Mouse (Mus musculus) myocyte (in vitro differentiated cells): ENCODE results near the gene Kcnq1. TPM values are rescaled to one million over a fixed set of nuclear protein-coding genes. Genes with fewer than 3 reads are reported as not detected.

ENCODE experiments used
- H3K27me3 ChIP-seq: one replicate; pipeline ENCODE4 v1.6.1; 2011; ENCODE audit not compliant: control insufficient read depth, insufficient read depth, insufficient read length
- H3K36me3 ChIP-seq: one replicate; pipeline ENCODE4 v1.6.1; 2011; ENCODE audit not compliant: control insufficient read depth, insufficient read depth
- H3K4me2 ChIP-seq: one replicate; pipeline ENCODE4 v1.6.1; 2011; ENCODE audit warnings: low read depth, control low read depth
- H3K4me3 ChIP-seq: one replicate; pipeline ENCODE4 v1.5.1; 2011; ENCODE audit warnings: mild to moderate bottlenecking, control low read depth, moderate library complexity
- H3K79me2 ChIP-seq: one replicate; pipeline ENCODE4 v1.6.1; 2011; ENCODE audit not compliant: control insufficient read depth, insufficient read depth
- H3ac ChIP-seq: one replicate; pipeline ENCODE4 v1.6.1; 2011; ENCODE audit not compliant: control insufficient read depth, insufficient read length
- CEBPB ChIP-seq: IDR thresholded peaks from 2 replicates; pipeline ENCODE4 v1.6.1; 2011; ENCODE audit warnings: mild to moderate bottlenecking, moderate library complexity; ENCODE audit not compliant: poor library complexity, insufficient read depth, severe bottlenecking
- E2F4 ChIP-seq: IDR thresholded peaks from one replicate; pipeline ENCODE4 v1.6.1; 2011; ENCODE audit warnings: mild to moderate bottlenecking, control low read depth, moderate library complexity; ENCODE audit not compliant: insufficient read depth
- MAX ChIP-seq: IDR thresholded peaks from one replicate; pipeline ENCODE4 v1.6.1; 2011; ENCODE audit warnings: low read depth, mild to moderate bottlenecking, control low read depth
- MYOD1 ChIP-seq, 3 experiments: IDR thresholded peaks; one replicate each; pipeline ENCODE4 v1.6.1; 2011; ENCODE audit warnings: control low read depth in 2 of 3, low read depth in 2 of 3, mild to moderate bottlenecking in 2 of 3, moderate library complexity in 1 of 3; ENCODE audit not compliant: insufficient read length in 2 of 3, control insufficient read depth in 1 of 3
- MYOG ChIP-seq, 3 experiments: IDR thresholded peaks; one replicate each; pipeline ENCODE4 v1.6.1; 2011; ENCODE audit warnings: control low read depth in 2 of 3, low read depth in 2 of 3, mild to moderate bottlenecking in 2 of 3; ENCODE audit not compliant: insufficient read length in 2 of 3, control insufficient read depth in 1 of 3, insufficient read depth in 1 of 3
- POLR2A ChIP-seq: IDR thresholded peaks from one replicate; pipeline ENCODE4 v1.6.1; 2011; ENCODE audit warnings: low read depth, mild to moderate bottlenecking, control low read depth, moderate library complexity; ENCODE audit not compliant: insufficient read length
- POLR2AphosphoS2 ChIP-seq: IDR thresholded peaks from one replicate; pipeline ENCODE4 v1.6.1; 2011; ENCODE audit warnings: low read depth, control low read depth; ENCODE audit not compliant: insufficient read length
- REST ChIP-seq: IDR thresholded peaks from one replicate; pipeline ENCODE4 v1.6.1; 2011; ENCODE audit warnings: mild to moderate bottlenecking, control low read depth, moderate library complexity; ENCODE audit not compliant: insufficient read depth, insufficient read length
- SRF ChIP-seq: IDR thresholded peaks from one replicate; pipeline ENCODE4 v1.6.1; 2011; ENCODE audit warnings: low read depth; ENCODE audit not compliant: control insufficient read depth, insufficient read length
- TCF12 ChIP-seq: IDR thresholded peaks from one replicate; pipeline ENCODE4 v1.6.1; 2011; ENCODE audit warnings: mild to moderate bottlenecking, control low read depth; ENCODE audit not compliant: poor library complexity, insufficient read depth, severe bottlenecking
- TCF3 ChIP-seq: IDR thresholded peaks from one replicate; pipeline ENCODE4 v1.6.1; 2011; ENCODE audit warnings: low read depth, control low read depth; ENCODE audit not compliant: insufficient read length
- USF1 ChIP-seq: IDR thresholded peaks from one replicate; pipeline ENCODE4 v1.6.1; 2011; ENCODE audit warnings: low read depth, mild to moderate bottlenecking, control low read depth, moderate library complexity
- polyA plus RNA-seq: library from polyadenylated mRNA; unstranded; fragments of >200 nt; fragmentation: generic; extraction: Trizol; gene quantifications from one replicate; pipeline ENCODE4 v1.2.1, GENCODE M21; 2012; ENCODE audit warnings: missing spikeins

The Kcnq1 gene
- polyA plus RNA-seq, 1 experiment, result 0.12 TPM

DNA sequence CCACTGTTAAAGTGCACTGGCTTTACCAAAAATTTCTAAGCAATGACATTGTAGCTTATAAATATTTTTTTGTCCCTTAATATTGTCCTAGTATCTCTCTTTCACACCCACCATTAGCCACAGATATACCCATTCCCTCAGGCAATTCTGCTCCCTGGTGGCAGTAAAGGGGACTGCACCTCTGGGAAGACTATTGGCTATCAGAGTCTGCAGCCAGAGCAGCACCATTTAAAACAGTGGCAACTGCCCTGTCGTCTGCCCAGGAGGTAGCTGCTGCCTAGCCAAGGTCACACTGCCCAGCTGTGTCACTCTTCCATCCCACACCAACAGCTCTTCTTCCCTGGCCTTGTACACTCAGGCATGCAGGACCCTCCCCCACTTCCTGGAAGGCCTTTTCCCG lies 19.8 kb upstream of the Kcnq1 start:
- Histone ChIP-seq H3K4me2 (no peak overlapping the region), H3K79me2 (no peaks in the 10 kb centered on the region), H3ac (no peak overlapping the region), H3K36me3 (no peaks in the 10 kb centered on the region), H3K27me3 (peaks cover 10% of the 10 kb centered on the region), H3K4me3 (no peak overlapping the region)
- TF ChIP-seq POLR2AphosphoS2 (no peak), MYOG (IDR thresholded peaks at IDR 0.05; ENCODE audit: control insufficient read depth in 1 of 3, insufficient read depth in 1 of 3, insufficient read length in 2 of 3, low read depth in 2 of 3) (no peak)

DNA sequence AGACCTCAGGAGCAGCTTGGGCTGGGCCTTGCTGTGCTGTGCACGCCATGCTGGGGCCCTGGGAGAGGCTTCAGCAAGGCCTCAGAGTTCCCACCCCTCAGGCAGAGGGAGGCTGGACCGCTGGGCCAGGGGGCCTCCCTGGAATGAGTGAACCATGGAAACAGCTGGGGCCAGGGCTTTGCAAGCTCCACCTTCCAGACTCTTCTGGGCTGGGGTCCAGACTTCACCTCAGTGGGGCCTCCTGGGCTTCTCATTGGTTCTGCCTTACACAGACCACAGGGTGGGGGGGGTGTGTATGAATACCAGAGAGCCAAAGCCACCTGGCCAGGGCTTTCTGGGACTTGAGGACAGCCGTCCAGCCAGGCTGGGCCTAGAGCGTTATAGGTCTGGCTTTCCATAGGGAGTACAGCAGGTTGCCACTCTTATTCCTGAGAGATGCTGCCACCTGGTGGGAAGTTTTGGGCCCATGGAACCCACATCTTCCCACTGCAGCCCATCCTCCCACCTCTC lies 19.0 kb upstream of the Kcnq1 start:
- no peak overlapping the region for H3K4me3 ChIP-seq
- H3K27me3 ChIP-seq, result peaks cover 16% of the 10 kb centered on the region
- no peak overlapping the region for H3ac ChIP-seq
- no peaks in the 10 kb centered on the region for H3K79me2 ChIP-seq
- no peak overlapping the region for H3K4me2 ChIP-seq
- no peaks in the 10 kb centered on the region for H3K36me3 ChIP-seq
- no peak for TF ChIP-seq E2F4
- no peak for TF ChIP-seq MYOG (IDR thresholded peaks at IDR 0.05; ENCODE audit: control insufficient read depth in 1 of 3, insufficient read depth in 1 of 3, insufficient read length in 2 of 3, low read depth in 2 of 3)
- TF ChIP-seq MAX, result no peak
- TF ChIP-seq POLR2AphosphoS2, result no peak
- TF ChIP-seq TCF12, result no peak
- no peak for TF ChIP-seq TCF3
- no peak for TF ChIP-seq REST

GRCm38 (mm10) chr7:143093847-143094246 lies 12.3 kb upstream of the Kcnq1 start:
- Histone ChIP-seq H3K4me3 (no peak overlapping the region), H3K36me3 (no peaks in the 10 kb centered on the region), H3K4me2 (no peak overlapping the region), H3K79me2 (no peaks in the 10 kb centered on the region), H3ac (no peak overlapping the region), H3K27me3 (peaks cover 21% of the 10 kb centered on the region)
- no peak for TF ChIP-seq REST
- no peak for TF ChIP-seq MYOD1 (IDR thresholded peaks at IDR 0.05; ENCODE audit: control insufficient read depth in 1 of 3, insufficient read length in 2 of 3, low read depth in 2 of 3)
- TF ChIP-seq E2F4, result no peak
- no peak for TF ChIP-seq MAX
- no peak for TF ChIP-seq TCF3
- TF ChIP-seq CEBPB, result no peak
- TF ChIP-seq POLR2A, result no peak
- no peak for TF ChIP-seq SRF

DNA sequence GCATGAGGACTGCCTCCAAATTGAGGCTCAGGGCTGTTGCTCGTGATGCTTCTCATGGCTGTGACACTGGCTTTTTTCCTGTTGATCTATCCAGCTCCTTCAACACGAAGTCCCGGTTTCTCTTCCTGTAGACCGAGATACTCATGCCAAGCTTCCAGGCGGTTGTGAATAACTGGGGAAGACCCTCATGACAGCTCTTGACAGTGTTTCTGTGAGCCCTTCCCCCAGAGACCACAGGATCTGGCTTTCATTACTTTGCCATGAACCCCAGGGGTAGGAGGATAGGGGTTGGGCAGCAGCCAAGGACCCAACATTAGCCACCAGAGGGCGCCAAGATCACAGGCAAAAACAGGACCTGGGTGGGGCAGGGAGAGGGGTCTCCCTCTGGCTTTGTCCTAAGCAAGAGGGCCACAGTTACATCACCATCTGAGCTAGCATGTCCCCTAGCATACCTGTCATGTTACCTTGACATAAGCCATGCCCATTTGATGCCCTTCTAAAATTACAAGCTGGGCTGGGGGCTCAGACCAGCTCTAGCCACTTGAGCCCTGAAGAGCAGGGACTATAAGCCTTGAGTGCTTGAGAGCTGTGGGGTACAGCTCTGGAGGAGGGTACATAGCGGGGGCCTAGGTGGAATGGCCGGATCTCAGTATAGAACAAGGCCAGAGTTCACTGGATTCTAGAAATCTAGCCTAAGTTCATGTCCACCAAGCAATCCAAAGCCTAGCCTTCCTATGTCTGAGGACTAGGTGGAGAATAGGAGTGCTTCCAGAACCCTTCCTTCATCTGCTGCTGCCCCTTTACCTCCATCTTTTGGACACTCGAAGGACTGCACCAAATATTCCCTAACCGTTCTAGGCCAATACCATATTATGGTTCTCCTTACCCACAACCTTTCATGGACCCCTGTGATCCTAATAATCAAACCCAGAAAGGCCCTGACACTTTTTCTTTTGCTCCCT lies 11.3 kb upstream of the Kcnq1 start, which contains the start of gene Trpm5:
TSS of gene Trpm5 (minus strand) at position 51 of the 962 bp plus-strand sequence.
- no peak within 1 kb of the TSS for H3K4me2 ChIP-seq

GRCm38 (mm10) chr7:143095554-143095907 lies 10.6 kb upstream of the Kcnq1 start:
- no peak overlapping the region for H3ac ChIP-seq
- H3K79me2 ChIP-seq, result no peaks in the 10 kb centered on the region
- TF ChIP-seq POLR2A, result no peak
- no peak for TF ChIP-seq TCF3
- no peak for TF ChIP-seq SRF
- TF ChIP-seq MYOG (IDR thresholded peaks at IDR 0.05; ENCODE audit: control insufficient read depth in 1 of 3, insufficient read depth in 1 of 3, insufficient read length in 2 of 3, low read depth in 2 of 3), result no peak
- no peak for TF ChIP-seq REST
- no peak for TF ChIP-seq CEBPB
- no peak for TF ChIP-seq POLR2AphosphoS2
- no peak for TF ChIP-seq USF1
- TF ChIP-seq TCF12, result no peak
- TF ChIP-seq E2F4, result no peak
- no peak for TF ChIP-seq MYOD1 (IDR thresholded peaks at IDR 0.05; ENCODE audit: control insufficient read depth in 1 of 3, insufficient read length in 2 of 3, low read depth in 2 of 3)
- no peak for TF ChIP-seq MAX
- H3K27me3 ChIP-seq, result peaks cover 15% of the 10 kb centered on the region
- H3K36me3 ChIP-seq, result no peaks in the 10 kb centered on the region
- no peak overlapping the region for H3K4me2 ChIP-seq
- no peak overlapping the region for H3K4me3 ChIP-seq

More for the DNA sequence above, 11.3 kb upstream of the Kcnq1 start, which contains the start of gene Trpm5:
- peaks cover 15% of the 10 kb centered on the region for H3K27me3 ChIP-seq
- H3K36me3 ChIP-seq, result no peaks in the 10 kb centered on the region
- H3K4me3 ChIP-seq, result no peak within 1 kb of the TSS
- H3K79me2 ChIP-seq, result no peaks in the 10 kb centered on the region
- TF ChIP-seq REST (no peak), POLR2AphosphoS2 (no peak), SRF (no peak), USF1 (no peak), TCF3 (no peak), MYOG (IDR thresholded peaks at IDR 0.05; ENCODE audit: control insufficient read depth in 1 of 3, insufficient read depth in 1 of 3, insufficient read length in 2 of 3, low read depth in 2 of 3) (no peak)
- no peak within 1 kb of the TSS for H3ac ChIP-seq
